Comparison of ENCODE assay signal across 8 mouse cellular contexts in genomic region chr8:121829048-121829776, GRCm38 (mm10). TPM values are rescaled to one million over a fixed set of nuclear protein-coding genes. Genes with fewer than 3 reads are reported as not detected.
DNase-seq lines count a peak whose midpoint lies in the region; ATAC-seq lines count a peak whose summit lies in the region.

Gene Klhdc4, minus strand, starts transcription at chr8:121829569.

- no peaks in the 10 kb centered on the region for H3K9me3 ChIP-seq in megakaryocyte, embryonic 14.5 days

- peak; percentile 95 for DNase-seq in ZHBTc4 (ENCODE audit: low read depth, low spot score)
- DNase-seq in gastrocnemius, adult 8-10 months (ENCODE audit: low spot score in 2 of 2): peak; percentile 73 to 77
- DNase-seq in hindlimb bud, embryonic 11.5 days (ENCODE audit: extremely low spot score, low read depth, low spot score): peak; percentile 53
- peak; percentile 79 to 87 for DNase-seq in left cerebral cortex, adult 8-10 months (ENCODE audit: low spot score in 2 of 2)
- DNase-seq in right cerebral cortex, postnatal 10 days (ENCODE audit: low spot score in 2 of 2): peak; percentile 94 to 96
- DNase-seq in urinary bladder, postnatal 25 days (ENCODE audit: low spot score): peak; percentile 82

- H3K36me3 ChIP-seq in megakaryocyte, embryonic 14.5 days (replicated peaks; ENCODE audit: low read length): no peaks in the 10 kb centered on the region

- no peaks in the 10 kb centered on the region for H3K27me3 ChIP-seq in megakaryocyte, embryonic 14.5 days (replicated peaks)

- peaks cover 32% of the 10 kb centered on the region for H3K4me1 ChIP-seq in megakaryocyte, embryonic 14.5 days

- peak within 1 kb of the TSS; percentile 95 for H3K4me3 ChIP-seq in megakaryocyte, embryonic 14.5 days (replicated peaks)

- peak; percentile 97 for ATAC-seq in common myeloid progenitor, adult 5-6 weeks (replicated peaks; ENCODE audit: low read depth, poor library complexity, severe bottlenecking)

RNA-seq across cellular contexts. Expression of gene Klhdc4, which starts in this region (rescaled TPM):
- total RNA-seq in common myeloid progenitor, adult 5-6 weeks (2017): 24.4 and 33.7 TPM in 2 replicates
- total RNA-seq in gastrocnemius, adult 8-10 months (2022): 10 to 100 TPM in 3 of 4 experiments, 1 to 10 TPM in 1; 9.9 to 12.4 (median 11.0) TPM
- total RNA-seq in left cerebral cortex, adult 8-10 months (2022): 10 to 100 TPM; 28.9 to 35.0 (median 32.2) TPM
- 4.1 and 37.8 TPM in 2 replicates for polyA plus RNA-seq in megakaryocyte, embryonic 14.5 days (2012; ENCODE audit: insufficient read depth, low replicate concordance)

Comparison
In these comparisons a context has a peak if more than half of its experiments do, and no peak if none do; other contexts are left out.
1. Peak in every context shown above with its lines: DNase-seq, ATAC-seq and H3K4me3 ChIP-seq.